Mouse (Mus musculus): Measurements from ENCODE around the gene Fam184a. TPM values are rescaled to one million over a fixed set of nuclear protein-coding genes. Genes with fewer than 3 reads are reported as not detected.

Fam184a gene
- polyA plus RNA-seq (2012; fragmentation: generic; extraction: Trizol) = not detected
- long read RNA-seq, experiment 1 = 0 reads
- long read RNA-seq, experiment 2 = 0 reads

DNA sequence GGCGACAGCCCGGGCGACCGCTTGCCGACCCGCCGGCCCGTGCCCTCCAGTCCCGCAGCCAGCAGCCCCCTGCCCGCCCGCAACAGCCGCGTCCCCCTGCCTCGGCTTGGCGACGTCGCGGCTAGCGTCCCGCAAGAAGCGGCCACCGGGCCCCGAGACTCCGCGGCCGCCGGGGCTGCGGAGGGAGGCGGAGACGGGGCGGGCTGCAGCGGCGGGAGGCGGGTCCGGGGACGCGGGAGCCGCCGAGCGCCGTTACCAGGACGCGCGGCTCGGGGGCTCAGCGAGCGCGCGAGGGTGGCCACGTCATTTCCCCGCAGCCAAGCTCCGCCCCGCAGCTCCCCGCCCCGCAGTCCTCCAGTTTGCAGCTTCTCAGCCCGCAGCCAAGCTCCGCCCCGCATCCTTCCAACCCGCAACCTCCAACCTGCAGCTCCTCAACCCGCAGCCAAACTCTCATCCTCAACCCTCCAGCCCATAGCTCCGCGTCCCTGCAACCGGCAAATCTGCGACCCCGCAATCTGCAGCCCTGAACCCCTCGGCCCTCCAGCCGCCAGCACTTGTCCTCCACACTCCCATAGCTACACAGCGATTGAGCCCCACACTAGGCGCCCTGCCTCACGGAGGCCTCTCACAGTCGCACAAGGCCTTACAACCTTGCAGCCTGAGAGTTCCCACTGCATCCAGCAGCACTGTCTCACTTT lies at the start of gene Fam184a:
Fam184a (minus strand) TSS at position 169 of the 698 bp plus-strand sequence.
- no peaks in the 10 kb centered on the region for H3K27me3 ChIP-seq (ENCODE audit: control insufficient read depth, insufficient read depth, insufficient read length)
- no peak within 1 kb of the TSS for H3K4me3 ChIP-seq (ENCODE audit: insufficient read depth, poor library complexity, severe bottlenecking)
- no peaks in the 10 kb centered on the region for H3K79me3 ChIP-seq (ENCODE audit: low read depth)
- no peaks in the 10 kb centered on the region for H3K79me2 ChIP-seq (ENCODE audit: control insufficient read depth, insufficient read depth)
- no peak for TF ChIP-seq FOSL1 (IDR thresholded peaks at IDR 0.05; ENCODE audit: insufficient read depth, low read length, poor library complexity, severe bottlenecking)
- no peak for TF ChIP-seq CEBPB (IDR thresholded peaks at IDR 0.05; ENCODE audit: low read depth)
- no peak for TF ChIP-seq MAX (IDR thresholded peaks at IDR 0.05)
- TF ChIP-seq USF1 (IDR thresholded peaks at IDR 0.05; ENCODE audit: low read depth) = no peak
- TF ChIP-seq MYOG (IDR thresholded peaks at IDR 0.05; ENCODE audit: control insufficient read depth, extremely low read depth, insufficient read length) = no peak
- TF ChIP-seq MYOD1 (IDR thresholded peaks at IDR 0.05; ENCODE audit: control insufficient read depth, insufficient read length, low read depth) = no peak
- no peak for TF ChIP-seq CTCF (IDR thresholded peaks at IDR 0.05; ENCODE audit: control insufficient read depth, insufficient read depth, insufficient read length)
- no peaks in the 10 kb centered on the region for H3K36me3 ChIP-seq (ENCODE audit: control insufficient read depth, insufficient read depth)
- H3ac ChIP-seq (ENCODE audit: control insufficient read depth, insufficient read length, low read depth) = no peak within 1 kb of the TSS

DNA sequence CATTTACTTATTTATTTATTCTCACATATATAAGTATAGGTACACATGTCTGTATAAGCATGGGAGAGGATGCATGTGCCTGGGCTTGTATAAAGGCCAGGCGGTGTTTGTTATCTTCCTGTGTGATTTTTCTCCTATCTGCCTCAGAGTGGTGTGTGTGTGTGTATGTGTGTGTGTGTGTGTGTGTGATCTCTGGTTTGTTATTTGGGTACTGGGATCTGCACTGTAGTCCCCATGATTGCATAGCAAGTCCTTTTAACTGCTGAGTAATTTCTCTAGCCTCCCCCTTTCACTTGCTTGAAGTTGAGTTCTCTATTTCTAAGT lies 45.3 kb upstream of the Fam184a start:
- no peaks in the 10 kb centered on the region for H3K36me3 ChIP-seq (ENCODE audit: control insufficient read depth, insufficient read depth)
- H3K27me3 ChIP-seq (ENCODE audit: control insufficient read depth, insufficient read depth, insufficient read length) = peaks cover 3% of the 10 kb centered on the region
- no peak overlapping the region for H3ac ChIP-seq (ENCODE audit: control insufficient read depth, insufficient read length, low read depth)
- no peaks in the 10 kb centered on the region for H3K79me3 ChIP-seq (ENCODE audit: low read depth)
- no peak overlapping the region for H3K4me3 ChIP-seq (ENCODE audit: insufficient read depth, poor library complexity, severe bottlenecking)
- H3K79me2 ChIP-seq (ENCODE audit: control insufficient read depth, insufficient read depth) = no peaks in the 10 kb centered on the region
- TF ChIP-seq CTCF (IDR thresholded peaks at IDR 0.05; ENCODE audit: control insufficient read depth, insufficient read depth, insufficient read length) (no peak), CEBPB (IDR thresholded peaks at IDR 0.05; ENCODE audit: low read depth) (no peak), MAX (IDR thresholded peaks at IDR 0.05) (no peak), MYOG (IDR thresholded peaks at IDR 0.05; ENCODE audit: control insufficient read depth, extremely low read depth, insufficient read length) (no peak), FOSL1 (IDR thresholded peaks at IDR 0.05; ENCODE audit: insufficient read depth, low read length, poor library complexity, severe bottlenecking) (no peak), MYOD1 (IDR thresholded peaks at IDR 0.05; ENCODE audit: control insufficient read depth, insufficient read length, low read depth) (no peak), USF1 (IDR thresholded peaks at IDR 0.05; ENCODE audit: low read depth) (no peak)

DNA sequence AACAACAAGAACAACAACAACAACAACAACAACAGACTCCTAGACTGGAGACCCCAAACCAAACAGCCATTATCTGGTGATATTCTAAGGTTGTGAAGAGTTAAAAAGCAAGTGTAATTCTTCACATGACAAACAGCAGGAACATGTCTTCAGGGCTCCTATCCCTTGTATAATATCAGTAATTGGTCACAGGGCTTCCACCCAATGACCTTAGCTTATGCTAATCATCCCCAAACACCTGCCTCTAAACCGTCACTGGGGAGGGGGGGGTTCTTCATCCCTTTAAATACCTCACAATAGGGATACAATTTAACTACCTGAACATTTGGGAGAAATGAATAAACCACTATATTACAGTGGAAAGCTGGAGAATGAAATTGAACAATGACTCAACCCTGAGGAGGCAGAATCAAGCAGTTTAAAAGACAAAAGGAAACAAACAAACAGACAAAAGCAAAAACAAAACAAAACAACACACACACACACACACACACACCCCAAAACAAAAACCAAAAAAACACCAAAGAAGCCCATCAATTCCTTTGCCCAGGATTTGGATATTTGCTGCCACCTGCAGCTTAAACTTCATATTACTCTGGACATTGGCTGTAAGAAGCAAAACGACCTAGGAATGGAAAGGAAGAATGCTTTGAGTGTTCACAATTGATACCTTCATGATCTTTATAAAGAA lies 44.8 kb upstream of the Fam184a start:
- Histone ChIP-seq H3ac (ENCODE audit: control insufficient read depth, insufficient read length, low read depth) (no peak overlapping the region), H3K79me2 (ENCODE audit: control insufficient read depth, insufficient read depth) (no peaks in the 10 kb centered on the region), H3K79me3 (ENCODE audit: low read depth) (no peaks in the 10 kb centered on the region), H3K27me3 (ENCODE audit: control insufficient read depth, insufficient read depth, insufficient read length) (peaks cover 3% of the 10 kb centered on the region), H3K36me3 (ENCODE audit: control insufficient read depth, insufficient read depth) (no peaks in the 10 kb centered on the region), H3K4me3 (ENCODE audit: insufficient read depth, poor library complexity, severe bottlenecking) (no peak overlapping the region)
- no peak for TF ChIP-seq CTCF (IDR thresholded peaks at IDR 0.05; ENCODE audit: control insufficient read depth, insufficient read depth, insufficient read length)
- TF ChIP-seq MAX (IDR thresholded peaks at IDR 0.05) = no peak
- no peak for TF ChIP-seq CEBPB (IDR thresholded peaks at IDR 0.05; ENCODE audit: low read depth)
- no peak for TF ChIP-seq MYOD1 (IDR thresholded peaks at IDR 0.05; ENCODE audit: control insufficient read depth, insufficient read length, low read depth)
- TF ChIP-seq MYOG (IDR thresholded peaks at IDR 0.05; ENCODE audit: control insufficient read depth, extremely low read depth, insufficient read length) = no peak
- no peak for TF ChIP-seq FOSL1 (IDR thresholded peaks at IDR 0.05; ENCODE audit: insufficient read depth, low read length, poor library complexity, severe bottlenecking)
- TF ChIP-seq USF1 (IDR thresholded peaks at IDR 0.05; ENCODE audit: low read depth) = no peak

DNA sequence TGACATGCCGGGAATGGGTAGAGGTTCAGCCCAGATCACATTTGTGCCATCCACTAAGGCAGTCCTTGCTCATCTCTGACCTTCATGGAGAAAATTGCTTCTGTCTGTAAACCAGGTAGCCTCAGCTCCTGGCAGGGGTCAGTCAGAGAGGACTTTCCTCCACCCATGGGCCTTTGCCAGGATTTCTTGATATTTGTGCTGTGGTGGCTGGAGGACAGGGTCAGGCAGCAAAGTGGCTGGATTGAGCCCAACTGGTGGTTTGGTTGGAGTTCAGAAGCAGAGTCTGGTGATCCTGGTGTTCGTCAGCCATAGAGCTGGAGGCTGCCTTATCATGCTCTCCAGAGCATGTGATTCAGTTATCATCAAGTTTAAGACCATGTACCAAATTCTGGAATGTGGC lies 40.4 kb upstream of the Fam184a start:
- no peaks in the 10 kb centered on the region for H3K36me3 ChIP-seq (ENCODE audit: control insufficient read depth, insufficient read depth)
- no peak overlapping the region for H3ac ChIP-seq (ENCODE audit: control insufficient read depth, insufficient read length, low read depth)
- H3K79me2 ChIP-seq (ENCODE audit: control insufficient read depth, insufficient read depth) = no peaks in the 10 kb centered on the region
- no peaks in the 10 kb centered on the region for H3K79me3 ChIP-seq (ENCODE audit: low read depth)
- H3K27me3 ChIP-seq (ENCODE audit: control insufficient read depth, insufficient read depth, insufficient read length) = no peaks in the 10 kb centered on the region
- TF ChIP-seq CEBPB (IDR thresholded peaks at IDR 0.05; ENCODE audit: low read depth) (no peak), MYOG (IDR thresholded peaks at IDR 0.05; ENCODE audit: control insufficient read depth, extremely low read depth, insufficient read length) (no peak), MAX (IDR thresholded peaks at IDR 0.05) (no peak), MYOD1 (IDR thresholded peaks at IDR 0.05; ENCODE audit: control insufficient read depth, insufficient read length, low read depth) (no peak), CTCF (IDR thresholded peaks at IDR 0.05; ENCODE audit: control insufficient read depth, insufficient read depth, insufficient read length) (no peak), FOSL1 (IDR thresholded peaks at IDR 0.05; ENCODE audit: insufficient read depth, low read length, poor library complexity, severe bottlenecking) (no peak), USF1 (IDR thresholded peaks at IDR 0.05; ENCODE audit: low read depth) (no peak)
- no peak overlapping the region for H3K4me3 ChIP-seq (ENCODE audit: insufficient read depth, poor library complexity, severe bottlenecking)

DNA sequence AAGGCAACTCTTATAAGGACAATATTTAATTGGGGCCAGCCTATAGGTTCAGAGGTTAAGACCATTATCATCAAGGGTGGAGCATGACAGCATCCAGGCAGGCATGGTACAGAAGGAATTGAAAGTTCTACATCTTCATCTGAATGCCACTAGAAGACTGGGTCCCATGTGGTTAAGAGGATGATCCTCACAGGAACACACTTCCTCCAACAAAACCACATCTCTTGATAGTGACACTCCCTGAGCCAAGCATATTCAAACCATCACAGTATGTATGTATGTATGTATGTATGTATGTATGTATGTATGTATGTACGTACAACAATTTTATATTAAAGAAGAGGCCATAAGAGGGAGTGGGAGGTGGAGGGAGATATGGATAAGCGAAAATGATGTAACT lies 25.7 kb upstream of the Fam184a start:
- no peaks in the 10 kb centered on the region for H3K27me3 ChIP-seq (ENCODE audit: control insufficient read depth, insufficient read depth, insufficient read length)
- H3K79me2 ChIP-seq (ENCODE audit: control insufficient read depth, insufficient read depth) = no peaks in the 10 kb centered on the region
- H3K79me3 ChIP-seq (ENCODE audit: low read depth) = no peaks in the 10 kb centered on the region
- no peak overlapping the region for H3ac ChIP-seq (ENCODE audit: control insufficient read depth, insufficient read length, low read depth)
- H3K4me3 ChIP-seq (ENCODE audit: insufficient read depth, poor library complexity, severe bottlenecking) = no peak overlapping the region
- H3K36me3 ChIP-seq (ENCODE audit: control insufficient read depth, insufficient read depth) = no peaks in the 10 kb centered on the region
- TF ChIP-seq MYOD1 (IDR thresholded peaks at IDR 0.05; ENCODE audit: control insufficient read depth, insufficient read length, low read depth) (no peak), CTCF (IDR thresholded peaks at IDR 0.05; ENCODE audit: control insufficient read depth, insufficient read depth, insufficient read length) (no peak), MAX (IDR thresholded peaks at IDR 0.05) (no peak), MYOG (IDR thresholded peaks at IDR 0.05; ENCODE audit: control insufficient read depth, extremely low read depth, insufficient read length) (no peak), CEBPB (IDR thresholded peaks at IDR 0.05; ENCODE audit: low read depth) (no peak), FOSL1 (IDR thresholded peaks at IDR 0.05; ENCODE audit: insufficient read depth, low read length, poor library complexity, severe bottlenecking) (no peak), USF1 (IDR thresholded peaks at IDR 0.05; ENCODE audit: low read depth) (no peak)

All from C2C12 (cell line).